Mouse (Mus musculus): ENCODE data around the gene Ces1a.

Ces1a gene

GRCm38 (mm10) chr8:93048092-93048491 lies at the start of gene Ces1a:
Gene Ces1a (minus strand): TSS chr8:93048192.
- no peak for DNase-seq (ENCODE audit: low spot score)

- DNase-seq (ENCODE audit: low spot score) = no peak
Measured at GRCm38 (mm10) chr8:93095376-93095775, 47.4 kb upstream of the Ces1a start.

- DNase-seq (ENCODE audit: low spot score) = no peak
Measured at GRCm38 (mm10) chr8:93091324-93091723, 43.3 kb upstream of the Ces1a start.

GRCm38 (mm10) chr8:93088686-93089122 lies 40.7 kb upstream of the Ces1a start:
- DNase-seq (ENCODE audit: low spot score) = no peak

- no peak for DNase-seq (ENCODE audit: low spot score)
Measured at GRCm38 (mm10) chr8:93088193-93088592, 40.2 kb upstream of the Ces1a start.

GRCm38 (mm10) chr8:93079887-93080286 lies 31.9 kb upstream of the Ces1a start, which contains the start of gene Ces1b:
Gene Ces1b (minus strand): TSS chr8:93080017.
- no peak for DNase-seq (ENCODE audit: low spot score)

- no peak for DNase-seq (ENCODE audit: low spot score)
Measured at GRCm38 (mm10) chr8:93075251-93075650, 27.3 kb upstream of the Ces1a start.

- DNase-seq (ENCODE audit: low spot score) = no peak
Measured at GRCm38 (mm10) chr8:93063416-93064117, 15.6 kb upstream of the Ces1a start.

- DNase-seq (ENCODE audit: low spot score) = peak; percentile 6
Measured at GRCm38 (mm10) chr8:93059185-93059584, 11.2 kb upstream of the Ces1a start.

GRCm38 (mm10) chr8:93055238-93055637 lies 7.2 kb upstream of the Ces1a start:
- DNase-seq (ENCODE audit: low spot score) = no peak

- DNase-seq (ENCODE audit: low spot score) = no peak
Measured at GRCm38 (mm10) chr8:93048510-93049416, 771 bp upstream of the Ces1a start.

- no peak for DNase-seq (ENCODE audit: low spot score)
Measured at GRCm38 (mm10) chr8:93043083-93043482, 4.9 kb downstream of the Ces1a start.

- DNase-seq (ENCODE audit: low spot score) = no peak
Measured at GRCm38 (mm10) chr8:93040776-93041567, 7.0 kb downstream of the Ces1a start.

GRCm38 (mm10) chr8:93040256-93040655 lies 7.7 kb downstream of the Ces1a start:
- no peak for DNase-seq (ENCODE audit: low spot score)

- DNase-seq (ENCODE audit: low spot score) = no peak
Measured at GRCm38 (mm10) chr8:93038831-93039230, 9.2 kb downstream of the Ces1a start.

GRCm38 (mm10) chr8:93030664-93031063 lies 17.3 kb downstream of the Ces1a start:
- no peak for DNase-seq (ENCODE audit: low spot score)

- no peak for DNase-seq (ENCODE audit: low spot score)
Measured at GRCm38 (mm10) chr8:93021738-93022137, 26.3 kb downstream of the Ces1a start.

GRCm38 (mm10) chr8:93014300-93014699 lies 33.7 kb downstream of the Ces1a start:
- DNase-seq (ENCODE audit: low spot score) = no peak

GRCm38 (mm10) chr8:93012226-93012625 lies 35.8 kb downstream of the Ces1a start:
- DNase-seq (ENCODE audit: low spot score) = no peak

GRCm38 (mm10) chr8:93011439-93011838 lies 36.6 kb downstream of the Ces1a start:
- DNase-seq (ENCODE audit: low spot score) = peak; percentile 74

GRCm38 (mm10) chr8:93010286-93010685 lies 37.7 kb downstream of the Ces1a start:
- no peak for DNase-seq (ENCODE audit: low spot score)

- DNase-seq (ENCODE audit: low spot score) = no peak
Measured at GRCm38 (mm10) chr8:92998600-92998999, 49.4 kb downstream of the Ces1a start.
